Mouse (Mus musculus) gastrocnemius, adult 18-20 months (tissue): ENCODE measurements at regions not wholly inside any gene's neighbourhood (a gene's known extent, or its start where the extent isn't known, plus 50 kb on each side); places are given as distances from the start of the nearest gene placed in this dataset.

ENCODE experiments used
- DNase-seq: peaks from one replicate; pipeline ENCODE4 v3.0.0; 2021; ENCODE audit warnings: low spot score

DNA sequence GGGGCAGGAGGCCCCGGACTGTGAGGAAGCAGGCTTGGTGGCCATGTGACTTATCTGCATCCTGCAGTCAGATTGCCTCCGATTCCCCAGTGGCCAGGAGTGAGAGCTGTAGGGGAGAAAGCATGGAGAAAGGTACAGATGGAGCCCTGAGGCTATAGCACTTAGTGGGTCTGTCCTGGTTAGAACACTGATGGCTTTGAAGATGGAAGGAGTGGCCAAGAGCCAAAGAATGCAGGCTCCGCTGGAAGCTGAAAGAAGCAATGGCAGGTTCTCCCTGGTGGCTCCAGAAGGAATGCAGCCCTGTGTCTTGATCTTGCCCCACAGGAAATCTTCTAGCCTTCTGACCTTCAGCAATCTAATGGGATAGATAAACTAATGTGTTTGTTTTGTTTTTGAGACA lies 926.3 kb downstream of the 4930447A16Rik start:
- no peak for DNase-seq

DNA sequence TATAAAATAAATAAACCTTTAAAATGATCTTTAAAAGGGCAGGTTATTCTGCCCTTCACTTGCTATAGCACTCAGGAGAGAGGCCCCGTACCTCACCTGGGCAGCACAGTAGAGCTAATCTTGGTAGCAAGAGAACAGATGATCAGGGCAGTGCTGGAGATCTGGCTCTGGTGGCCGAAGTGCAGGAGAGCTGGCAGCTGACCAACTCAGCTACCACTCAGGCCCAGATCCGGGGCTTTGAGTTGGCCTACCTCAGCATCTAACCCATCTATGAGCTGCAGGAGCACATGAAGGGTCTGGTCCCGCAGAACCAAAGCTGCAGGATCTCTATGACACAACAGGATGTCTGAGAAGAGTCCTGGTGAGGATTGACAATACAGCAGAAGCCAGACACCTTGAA lies 928.0 kb downstream of the 4930447A16Rik start:
- DNase-seq, result no peak

DNA sequence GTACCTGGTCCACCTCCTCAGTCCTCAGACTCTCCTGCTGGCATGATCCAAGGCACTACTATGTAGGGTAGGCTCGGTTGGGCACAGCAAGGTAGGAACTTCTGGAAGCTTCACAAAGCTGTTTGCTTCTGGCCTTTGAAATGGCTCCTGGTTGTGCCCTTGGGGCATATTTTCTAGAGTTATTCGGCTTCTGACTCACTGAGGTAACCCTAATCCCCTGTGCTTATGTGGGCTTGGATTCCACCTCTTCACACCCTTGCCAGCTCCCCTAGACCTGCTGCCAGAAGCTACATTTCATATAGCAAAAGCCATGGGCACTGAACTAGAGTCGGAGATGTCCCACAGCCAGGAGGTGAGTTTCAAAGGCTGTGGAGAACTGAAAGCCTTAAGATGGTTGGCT lies 933.7 kb downstream of the 4930447A16Rik start:
- DNase-seq, result no peak

DNA sequence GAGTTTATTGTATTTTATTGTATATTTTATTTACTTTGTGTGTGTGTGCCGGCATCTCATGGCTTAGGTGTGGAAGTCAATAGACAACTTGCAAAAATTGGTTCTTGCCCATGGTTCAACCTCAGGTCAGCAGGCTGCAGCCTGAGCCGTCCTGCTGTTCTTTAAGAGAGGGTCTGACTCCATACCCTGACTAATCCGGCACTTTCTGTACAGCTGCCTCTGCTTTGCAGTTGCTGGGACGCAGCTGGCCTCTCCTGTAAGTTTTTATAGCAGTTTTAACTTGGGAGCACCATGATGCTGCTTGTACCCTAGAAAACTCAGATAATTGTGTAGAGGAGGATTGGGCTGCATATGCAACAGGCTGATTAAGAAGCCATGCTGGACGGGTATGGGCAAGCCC lies 938.2 kb downstream of the 4930447A16Rik start:
- no peak for DNase-seq

DNA sequence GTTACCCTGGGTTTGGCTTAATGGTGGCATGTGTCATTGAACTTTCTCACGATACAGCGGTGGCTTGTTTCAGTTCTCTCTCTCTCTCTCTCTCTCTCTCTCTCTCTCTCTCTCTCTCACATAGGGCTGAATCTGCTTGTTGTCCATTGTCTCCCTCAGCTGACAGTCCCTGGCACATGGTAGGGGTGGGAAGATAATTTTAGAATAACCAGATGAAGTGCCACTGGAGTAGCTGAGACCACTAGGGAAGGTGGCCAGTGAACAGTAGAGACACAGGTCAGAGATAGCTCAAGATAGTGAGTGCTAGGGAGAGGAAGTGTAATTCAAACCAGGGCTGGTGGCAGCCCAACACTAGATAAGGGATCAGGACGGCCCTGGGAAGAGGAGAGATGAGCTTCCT lies 938.7 kb downstream of the 4930447A16Rik start:
- no peak for DNase-seq

DNA sequence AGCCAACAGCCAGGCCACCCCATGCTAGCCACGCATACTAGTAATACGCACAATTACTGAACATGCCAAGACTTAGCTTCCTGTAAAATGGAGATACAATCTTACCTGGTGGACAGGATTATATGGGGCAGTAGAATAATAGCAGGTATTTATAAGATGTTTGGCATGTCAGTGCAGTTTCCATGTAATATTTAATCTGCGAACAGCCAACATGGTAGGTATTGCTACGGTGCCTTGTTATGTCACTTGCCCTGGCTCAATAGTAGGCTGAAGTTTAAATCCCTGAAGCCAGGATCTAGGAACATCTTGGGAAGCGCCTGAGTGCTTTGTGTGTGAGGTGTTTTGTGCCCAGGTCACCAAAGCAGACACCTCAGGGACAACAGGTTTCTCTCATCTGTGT lies 942.3 kb downstream of the 4930447A16Rik start:
- DNase-seq, result no peak

DNA sequence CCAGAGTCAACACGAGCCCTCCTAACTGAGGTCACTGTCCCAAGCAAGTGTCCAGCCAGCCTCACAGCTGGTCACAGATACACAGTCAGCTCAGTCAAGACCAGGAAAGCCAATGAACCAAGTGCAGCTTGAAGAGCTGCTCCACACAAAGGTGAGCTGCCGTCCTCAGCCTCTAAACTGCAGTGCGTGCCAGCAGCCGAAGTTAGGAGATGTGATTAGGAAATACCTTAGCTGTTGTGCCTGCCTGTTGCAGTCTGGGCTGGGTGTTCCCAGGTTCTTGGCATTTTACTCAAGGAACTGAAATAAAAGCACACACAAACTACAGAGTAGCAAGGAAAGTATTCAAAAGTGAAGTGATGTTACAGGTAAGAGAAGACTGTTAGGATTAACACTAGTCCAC lies 942.9 kb downstream of the 4930447A16Rik start:
- DNase-seq, result no peak

DNA sequence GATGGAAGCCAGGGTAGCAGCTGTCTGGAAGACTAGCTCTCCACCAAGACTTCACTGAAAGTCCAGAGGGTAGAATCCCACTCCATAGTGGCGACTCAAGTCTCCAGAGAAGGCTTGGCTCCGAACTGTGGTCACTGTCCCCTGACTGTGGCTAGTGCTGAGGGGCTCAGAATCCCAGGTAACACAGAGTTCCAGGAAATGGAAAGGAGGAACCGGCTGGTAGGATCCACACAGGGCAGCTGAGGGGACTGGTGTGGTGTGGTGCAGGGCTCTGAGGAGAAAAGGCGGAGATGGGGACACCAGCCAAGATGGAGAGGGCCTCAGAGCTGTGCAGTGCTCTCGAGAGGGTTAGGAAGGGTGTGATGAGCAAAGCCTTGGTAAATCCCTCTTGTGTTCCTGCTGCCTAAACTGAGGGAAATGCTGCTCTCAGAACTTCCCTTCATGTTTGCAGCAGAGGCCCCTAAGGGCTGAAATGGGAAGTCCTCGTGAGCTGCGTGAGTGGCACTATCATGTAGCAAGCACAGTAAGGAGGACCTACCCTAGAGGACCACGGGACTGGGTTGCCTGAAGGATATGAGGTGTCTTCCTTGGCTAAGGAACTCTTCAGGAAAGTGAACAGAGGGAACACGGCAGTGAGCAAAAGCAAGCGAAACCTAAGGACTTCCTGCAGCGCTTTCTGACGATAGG lies 946.2 kb downstream of the 4930447A16Rik start:
- no peak for DNase-seq

DNA sequence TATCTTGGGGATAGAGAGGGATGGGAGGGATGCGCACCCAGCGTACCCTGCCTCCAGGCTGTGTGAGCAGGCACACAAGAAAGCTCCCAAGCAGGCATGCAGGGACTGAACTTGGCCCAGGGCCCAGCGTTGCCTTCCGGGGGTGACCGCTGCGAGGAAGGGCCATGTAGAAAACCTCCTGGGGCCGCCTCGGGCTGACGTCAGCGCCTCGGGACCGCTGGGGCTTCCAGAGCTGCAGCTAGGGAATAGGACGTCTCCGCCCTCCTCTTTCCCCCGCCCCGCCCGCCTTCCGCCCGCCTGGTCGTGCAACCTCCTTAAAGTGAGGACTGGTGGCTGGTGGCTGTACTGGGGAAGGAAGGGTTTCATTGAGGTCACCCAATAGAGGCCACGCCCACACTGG lies 948.4 kb downstream of the 4930447A16Rik start:
- peak; percentile 74 for DNase-seq

DNA sequence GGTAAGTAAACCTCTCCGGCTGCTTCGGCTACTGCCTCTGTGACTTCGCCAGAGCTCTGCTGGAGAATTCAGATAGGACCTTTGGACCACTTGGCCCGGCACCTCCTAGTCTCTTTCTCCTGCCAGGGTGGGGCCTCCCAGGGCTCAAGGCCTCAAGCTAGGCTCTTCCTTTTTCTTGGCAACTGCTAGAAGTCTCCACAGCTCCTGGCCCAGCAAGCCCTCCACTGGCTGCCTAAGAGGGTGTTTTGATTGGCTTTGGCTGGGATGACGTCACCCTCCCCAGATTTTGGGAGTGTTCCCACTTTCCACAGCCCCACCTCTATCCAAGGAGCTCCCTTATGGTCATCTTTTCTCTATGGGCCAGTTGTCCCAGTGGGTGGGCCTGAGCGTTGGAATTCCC lies 949.4 kb downstream of the 4930447A16Rik start:
- peak; percentile 89 for DNase-seq

DNA sequence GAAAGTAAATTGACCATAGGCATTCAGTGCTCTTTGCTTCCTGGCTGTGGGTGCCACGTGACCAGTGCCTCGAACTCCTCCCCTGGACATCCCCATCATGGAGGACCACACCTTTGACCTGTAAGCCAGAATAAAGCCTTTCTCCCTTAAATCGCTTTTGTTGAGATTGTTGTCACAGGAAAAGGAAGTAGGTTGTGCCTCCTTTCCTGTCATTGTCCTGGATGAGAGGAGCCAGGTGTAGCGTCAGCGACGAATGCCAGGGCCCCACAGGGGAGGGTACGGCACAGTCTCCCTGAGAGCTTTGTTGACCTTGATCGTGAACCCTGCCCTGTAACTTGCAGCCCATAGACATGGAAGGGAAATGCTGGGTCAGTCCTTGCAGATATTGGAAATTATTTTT lies 952.8 kb downstream of the 4930447A16Rik start:
- no peak for DNase-seq

DNA sequence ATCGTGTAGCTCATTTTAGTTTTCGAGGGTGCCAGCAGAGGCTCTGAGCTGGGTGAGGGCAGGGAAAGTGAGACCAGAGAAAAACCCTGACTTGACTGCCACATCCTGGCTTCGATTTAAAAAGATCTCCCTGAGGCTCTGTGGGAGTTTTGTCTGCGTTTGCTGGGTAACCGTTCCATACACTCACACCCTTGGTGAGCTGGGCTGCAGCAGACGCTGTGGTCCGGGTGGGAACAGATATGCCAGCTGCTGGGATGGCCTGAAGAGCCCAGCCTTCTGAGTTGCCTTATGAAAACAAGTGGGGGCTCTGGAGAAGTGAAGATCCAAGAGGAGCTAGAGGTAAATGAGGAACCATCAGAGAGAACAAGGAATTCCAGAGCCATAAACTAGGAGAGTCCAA lies 962.3 kb downstream of the 4930447A16Rik start:
- DNase-seq, result no peak

DNA sequence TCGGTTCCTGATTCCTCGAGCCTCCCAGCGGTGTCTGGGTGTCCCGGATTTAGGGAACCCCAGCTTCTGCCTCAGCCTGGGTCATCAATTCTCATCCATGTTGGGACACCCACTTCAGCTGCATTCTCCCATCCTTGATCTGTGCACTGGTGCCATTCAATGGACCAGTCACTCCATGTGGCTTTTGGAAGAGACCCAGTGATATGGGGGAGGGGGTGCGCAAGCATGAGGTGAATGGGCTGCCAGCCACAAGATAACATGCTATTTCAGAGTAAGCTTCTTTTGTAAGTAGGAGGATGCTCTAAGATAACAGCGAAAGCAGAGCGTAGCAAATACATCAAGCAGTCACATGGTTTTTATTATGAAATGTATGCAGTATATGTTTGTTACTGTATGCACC lies 963.1 kb downstream of the 4930447A16Rik start:
- DNase-seq, result no peak

DNA sequence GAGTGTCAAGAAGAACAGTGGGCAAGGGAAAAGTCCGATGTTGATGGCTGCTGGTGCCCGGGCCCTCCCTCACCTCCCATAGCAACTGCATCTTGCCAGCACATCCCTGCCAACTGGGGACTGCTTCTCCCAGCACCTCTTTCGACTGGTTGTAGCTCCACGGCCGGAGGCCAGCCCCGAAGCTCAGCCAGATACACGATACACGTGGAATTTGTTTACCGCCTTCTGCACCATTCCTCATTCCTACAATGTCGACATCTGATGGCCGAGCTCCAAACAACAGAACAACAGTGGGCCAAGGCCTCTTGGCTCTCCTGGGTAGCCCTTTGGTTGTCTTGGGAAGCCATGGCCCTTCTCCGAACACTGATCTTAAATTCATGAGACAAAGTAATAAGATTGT lies 965.1 kb downstream of the 4930447A16Rik start:
- DNase-seq, result peak; percentile 68

DNA sequence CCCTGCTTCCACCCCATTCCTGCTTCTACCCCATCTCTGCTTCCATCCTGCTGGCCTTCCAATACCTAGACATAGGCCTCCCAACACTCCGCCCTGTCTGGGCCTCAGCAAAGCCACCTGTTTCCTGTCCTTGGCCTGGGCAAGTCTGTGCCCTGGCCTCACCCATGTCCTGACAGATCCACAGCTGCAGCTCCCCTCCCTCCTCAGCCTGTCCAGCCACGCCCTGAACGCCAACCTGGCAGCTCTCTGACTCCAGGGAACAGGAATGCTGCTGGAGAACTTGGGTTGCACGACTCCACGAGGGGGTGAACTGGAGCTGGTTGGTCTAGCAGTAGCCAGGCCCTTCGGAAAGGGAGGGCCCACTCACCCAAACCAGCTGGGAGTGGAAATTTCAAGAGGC lies 966.1 kb downstream of the 4930447A16Rik start:
- peak; percentile 71 for DNase-seq

DNA sequence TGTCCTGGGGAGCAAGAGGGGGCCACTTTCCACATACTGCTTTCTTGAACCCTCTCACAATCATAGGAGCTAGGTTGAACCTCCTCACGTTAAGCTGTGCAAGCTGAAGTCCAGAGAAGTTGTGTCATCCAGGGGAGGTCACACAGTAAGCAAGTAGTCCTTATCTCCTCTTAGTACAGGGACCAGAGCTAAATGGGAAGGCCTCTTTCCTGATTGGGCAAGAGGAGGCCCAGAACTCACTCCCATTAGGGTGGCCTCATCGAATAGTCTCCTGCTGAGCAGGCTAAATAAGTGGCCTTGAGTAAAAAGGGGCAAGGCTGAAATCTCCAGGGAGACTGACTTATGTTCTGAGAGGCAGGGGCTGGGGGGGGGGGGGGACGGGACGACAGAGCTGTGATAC lies 966.5 kb downstream of the 4930447A16Rik start:
- no peak for DNase-seq

DNA sequence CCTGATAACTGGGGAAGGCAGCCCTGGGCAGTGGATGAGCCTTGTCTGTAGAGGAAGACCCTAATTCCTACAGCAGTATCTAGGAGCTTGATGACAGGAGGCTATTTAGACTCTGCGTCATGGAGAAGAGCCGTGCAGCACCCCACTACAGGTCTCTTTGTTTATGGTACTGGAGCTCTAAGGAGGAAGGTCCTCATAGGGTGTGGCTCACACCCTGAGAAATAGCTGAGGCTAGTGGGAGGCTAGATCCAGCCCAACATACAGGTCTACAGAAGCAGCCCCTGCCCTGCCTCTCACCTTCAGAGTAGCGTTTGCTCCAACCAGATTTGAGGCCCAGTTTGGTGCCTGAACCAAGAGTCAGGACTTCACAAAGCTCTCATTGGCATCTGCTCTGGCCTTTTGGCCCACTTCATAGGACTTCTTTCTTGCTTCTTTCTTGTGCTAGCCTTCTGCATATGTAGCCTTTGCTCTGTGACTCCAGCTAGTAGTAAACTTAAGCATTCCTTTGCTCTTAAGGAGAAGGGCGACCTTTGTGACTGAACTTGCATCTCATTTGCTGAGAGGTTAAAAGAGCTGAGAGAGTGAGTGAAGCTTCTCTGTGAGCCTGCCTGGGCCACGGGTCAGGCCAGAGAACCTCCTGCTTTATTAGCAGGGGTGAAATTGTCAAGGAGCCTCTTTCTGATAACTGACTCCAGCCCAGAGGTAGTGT lies 967.2 kb downstream of the 4930447A16Rik start:
- DNase-seq, result no peak

DNA sequence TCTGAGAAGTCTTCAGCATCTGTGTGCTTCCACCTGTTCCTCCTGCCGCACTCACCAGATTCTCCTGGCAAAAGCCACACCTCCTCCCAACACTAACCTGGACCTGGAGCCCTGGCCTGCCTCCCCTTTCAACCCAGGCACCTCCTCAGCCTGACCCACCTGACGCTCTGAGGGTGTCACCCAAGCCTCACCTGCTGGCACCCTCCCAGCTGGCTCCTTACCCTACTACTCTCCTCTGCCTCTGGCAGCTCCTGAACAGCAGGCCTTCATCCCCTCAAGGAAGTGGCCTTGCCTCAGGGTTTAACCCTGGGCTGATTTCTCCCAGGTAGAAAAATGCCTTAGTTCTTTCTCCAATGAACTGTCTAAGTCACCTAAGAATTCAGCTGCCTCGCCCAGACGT lies 973.5 kb downstream of the 4930447A16Rik start:
- DNase-seq, result no peak

DNA sequence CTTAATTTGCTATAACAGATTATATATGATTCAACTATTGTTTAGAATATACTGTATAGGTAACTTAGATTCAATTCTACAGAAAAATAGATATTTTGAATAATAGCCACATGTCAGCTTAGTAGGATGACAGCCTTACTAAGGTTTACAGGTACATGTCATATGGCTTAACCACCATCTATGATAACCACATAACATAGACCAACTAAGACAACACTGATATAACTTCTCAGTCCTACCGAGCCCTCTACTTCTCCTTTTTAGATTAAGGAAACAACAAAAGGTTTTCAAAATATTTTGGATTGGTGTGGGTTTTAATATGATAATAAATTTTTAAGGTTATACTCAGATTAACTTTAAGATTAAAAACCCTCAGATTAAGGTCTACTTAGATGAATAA lies 977.4 kb downstream of the 4930447A16Rik start:
- DNase-seq, result no peak

DNA sequence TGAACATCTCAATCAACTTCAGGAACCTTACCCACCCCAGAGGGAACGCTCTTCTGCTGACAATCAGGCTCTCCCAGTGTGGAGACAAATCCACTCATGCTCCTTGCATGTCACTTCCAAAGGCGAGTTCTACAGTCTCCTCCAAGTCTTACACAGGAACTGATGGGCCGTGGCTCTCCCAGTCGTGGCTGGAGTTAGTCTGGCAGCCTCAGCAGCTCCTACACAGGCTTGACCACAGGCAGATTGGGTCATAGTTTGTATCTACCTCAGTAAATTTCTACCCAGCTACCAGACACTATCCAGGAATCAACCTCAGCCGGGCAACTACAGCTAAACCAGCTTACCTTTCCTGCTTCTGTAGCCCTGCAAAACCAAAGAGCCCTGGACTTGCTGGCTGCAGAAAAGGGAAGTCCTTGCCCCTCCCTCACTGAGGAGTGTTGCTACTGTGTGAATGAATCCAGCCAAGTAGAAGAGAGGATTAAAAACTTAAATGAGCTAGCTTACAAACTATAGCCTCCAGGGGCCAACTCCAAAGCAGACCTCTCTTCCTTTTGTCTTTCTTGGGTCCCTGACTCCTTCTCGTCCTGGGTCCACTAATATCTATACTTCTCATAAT lies 978.5 kb downstream of the 4930447A16Rik start:
- no peak for DNase-seq

DNA sequence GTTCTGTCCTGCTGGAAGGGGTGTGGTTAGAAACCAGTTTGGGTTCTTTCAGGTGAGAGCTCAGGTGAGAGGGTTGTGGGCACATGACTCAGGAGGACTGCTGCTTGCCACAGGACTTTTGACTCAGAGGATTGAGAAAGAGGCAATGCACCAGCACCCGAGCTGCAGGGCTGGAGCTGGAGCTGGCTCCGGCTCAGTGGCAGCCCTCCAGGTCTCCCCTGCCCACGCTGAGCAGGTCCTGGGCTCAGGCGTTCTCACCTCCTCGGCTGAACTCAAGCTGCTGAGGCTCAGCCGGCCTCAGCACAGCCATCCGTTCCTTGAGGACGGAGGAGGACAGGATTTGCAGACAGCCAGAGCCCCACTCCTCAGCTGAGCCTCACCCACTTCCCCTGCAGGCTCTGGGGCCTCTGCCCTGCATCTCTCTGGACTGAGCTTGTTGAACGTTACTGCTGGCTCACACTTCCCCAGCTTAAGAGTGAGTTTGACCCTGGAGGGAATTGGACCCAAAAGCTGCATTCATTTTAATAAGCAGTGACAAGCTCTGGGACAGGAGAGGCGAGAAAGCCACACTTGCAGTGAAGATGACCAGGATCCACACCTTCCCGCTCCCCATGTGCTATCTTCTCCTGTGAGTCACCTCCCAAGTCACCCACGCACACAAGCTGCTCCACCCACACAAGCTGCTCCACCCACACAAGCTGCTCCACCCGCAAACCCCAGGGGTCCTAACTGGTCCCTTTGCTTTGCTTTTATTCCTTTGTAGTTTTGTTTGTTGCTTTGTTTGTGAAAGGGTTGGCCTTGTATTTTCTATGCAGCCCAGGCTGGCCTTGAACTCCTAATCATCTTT lies 981.0 kb downstream of the 4930447A16Rik start:
- DNase-seq, result no peak

DNA sequence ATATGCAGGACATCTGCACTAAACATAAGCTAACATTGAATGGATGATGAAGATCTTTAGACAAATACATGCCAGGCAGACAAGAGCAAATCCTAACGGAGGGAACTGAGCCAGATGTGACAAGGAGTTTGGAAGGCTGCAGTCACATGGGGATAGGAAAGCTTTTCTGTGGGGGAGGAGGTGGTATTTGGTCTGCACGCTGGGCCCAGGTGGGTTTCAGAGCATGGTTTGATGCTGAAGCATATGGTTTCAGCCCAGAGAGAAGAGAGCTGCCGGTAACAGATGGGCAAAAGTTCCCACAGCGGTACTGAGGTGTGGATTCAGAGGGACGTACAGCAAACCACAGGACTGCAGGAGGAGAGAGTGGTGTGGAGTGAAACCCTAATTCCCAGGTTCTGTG lies 982.1 kb downstream of the 4930447A16Rik start:
- DNase-seq, result no peak
